In the genomic region with DNA sequence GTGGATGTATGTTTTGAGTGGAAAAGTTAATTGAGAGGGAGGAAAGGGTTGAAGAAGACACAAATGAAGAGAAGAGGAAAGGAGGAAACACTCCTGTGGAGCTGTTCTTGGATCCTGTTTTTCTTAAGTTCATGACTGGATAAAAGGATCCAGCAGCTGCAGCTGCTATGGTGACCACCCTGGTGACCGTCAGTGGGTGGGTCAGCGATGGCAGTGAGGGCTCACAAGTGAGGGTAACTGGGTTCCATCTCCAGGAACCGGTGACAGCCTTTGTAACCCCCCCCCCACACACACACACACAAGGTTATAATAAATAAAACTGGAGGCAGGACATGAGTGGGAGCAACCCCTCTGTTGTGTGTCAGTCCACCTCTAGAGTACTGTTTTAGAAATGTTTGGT, we compare ENCODE assay signal across 8 mouse cellular contexts. TPM values are rescaled to one million over a fixed set of nuclear protein-coding genes. Genes with fewer than 3 reads are reported as not detected.
DNase-seq lines count a peak whose midpoint lies in the region; ATAC-seq and TF ChIP-seq lines count a peak whose summit lies in the region.

No protein-coding gene starts in this region.

- peak overlapping the region; percentile 81 for H3K4me2 ChIP-seq in heart, embryonic 12.5 days
- H3K4me2 ChIP-seq in heart, postnatal 0 days (ENCODE audit: low read depth, low read length), result peak overlapping the region; percentile 96
- peak overlapping the region; percentile 82 for H3K4me2 ChIP-seq in liver, embryonic 15.5 days

- DNase-seq in heart, postnatal 10 days, result no peak
- no peak for DNase-seq in G1E (ENCODE audit: low spot score)
- no peak for DNase-seq in heart, postnatal 0 days (ENCODE audit: low spot score)
- no peak for DNase-seq in right cerebral cortex, postnatal 25 days
- DNase-seq in adrenal gland, postnatal 14 days, result no peak
- DNase-seq in left cerebral cortex, postnatal 4 days, result no peak

- H3K4me1 ChIP-seq in heart, embryonic 12.5 days (replicated peaks), result peaks cover 33% of the 10 kb centered on the region
- peaks cover 58% of the 10 kb centered on the region for H3K4me1 ChIP-seq in G1E (ENCODE audit: insufficient read depth, low read depth, low read length)
- H3K4me1 ChIP-seq in heart, postnatal 0 days (ENCODE audit: control insufficient read depth, insufficient read depth), result peaks cover 18% of the 10 kb centered on the region
- H3K4me1 ChIP-seq in liver, embryonic 15.5 days (replicated peaks), result no peaks in the 10 kb centered on the region; the same call in none of the 2 replicates

- no peak for TF ChIP-seq EP300 in heart, postnatal 0 days (IDR thresholded peaks at IDR 0.05; ENCODE audit: low read depth)

- TF ChIP-seq CTCF in G1E (IDR thresholded peaks at IDR 0.05; ENCODE audit: low read depth, low read length), result no peak
- no peak for TF ChIP-seq CTCF in heart, postnatal 0 days (IDR thresholded peaks at IDR 0.05; ENCODE audit: low read depth)

- ATAC-seq in heart, embryonic 12.5 days (ENCODE audit: insufficient number of reproducible peaks, low FRiP score), result no peak
- no peak for ATAC-seq in G1E (ENCODE audit: extremely low read depth, insufficient number of reproducible peaks, low FRiP score, poor library complexity, severe bottlenecking)
- ATAC-seq in heart, postnatal 0 days (ENCODE audit: insufficient read depth, low read depth), result no peak
- ATAC-seq in liver, embryonic 15.5 days (ENCODE audit: insufficient read depth), result no peak

- 29% methylated on average over 3 of the region's 3 CpGs for WGBS in heart, embryonic 12.5 days
- 25% methylated on average over 3 of the region's 3 CpGs for WGBS in heart, postnatal 0 days
- WGBS in liver, embryonic 15.5 days (ENCODE audit: insufficient replicate concordance), result 51% methylated on average over 3 of the region's 3 CpGs

- H3K4me3 ChIP-seq in heart, embryonic 12.5 days, result peak overlapping the region; percentile 68
- peak overlapping the region; percentile 94; the same call in 1 of the 2 replicates for H3K4me3 ChIP-seq in G1E (ENCODE audit: low read depth, low read length)
- peak overlapping the region; percentile 82 for H3K4me3 ChIP-seq in heart, postnatal 0 days (ENCODE audit: low read depth, low read length)
- H3K4me3 ChIP-seq in liver, embryonic 15.5 days (replicated peaks), result peak overlapping the region; percentile 63; the same call in 1 of the 2 replicates

- H3K27me3 ChIP-seq in heart, embryonic 12.5 days (replicated peaks), result no peaks in the 10 kb centered on the region
- H3K27me3 ChIP-seq in G1E (ENCODE audit: insufficient read depth, low read length), result no peaks in the 10 kb centered on the region
- no peaks in the 10 kb centered on the region for H3K27me3 ChIP-seq in heart, postnatal 0 days (ENCODE audit: control insufficient read depth, insufficient read depth, low read length)
- peaks cover 35% of the 10 kb centered on the region for H3K27me3 ChIP-seq in liver, embryonic 15.5 days

- H3K27ac ChIP-seq in heart, embryonic 12.5 days (ENCODE audit: poor library complexity, severe bottlenecking), result peak overlapping the region; percentile 57; the same call in 1 of the 2 replicates
- peak overlapping the region; percentile 92; the same call in 1 of the 2 replicates for H3K27ac ChIP-seq in heart, postnatal 0 days (ENCODE audit: low read depth)
- no peak overlapping the region for H3K27ac ChIP-seq in liver, embryonic 15.5 days (replicated peaks)

- intact Hi-C loops in heart, postnatal 10 days (cut with DNase I), result loop anchor here (2.0 to 5.0 kb wide), 4 partner anchors 39 to 139 kb away; a partner anchor contains a TSS
- intact Hi-C loops in left cerebral cortex, postnatal 4 days (cut with DNase I), result no loop called here

- no peaks in the 10 kb centered on the region for H3K36me3 ChIP-seq in heart, embryonic 12.5 days
- H3K36me3 ChIP-seq in G1E (replicated peaks), result peaks cover 5% of the 10 kb centered on the region
- no peaks in the 10 kb centered on the region for H3K36me3 ChIP-seq in heart, postnatal 0 days (replicated peaks; ENCODE audit: control insufficient read depth, insufficient read depth, low read length)
- H3K36me3 ChIP-seq in liver, embryonic 15.5 days (replicated peaks), result no peaks in the 10 kb centered on the region

- peak overlapping the region; percentile 81 for H3K9ac ChIP-seq in heart, embryonic 12.5 days
- H3K9ac ChIP-seq in heart, postnatal 0 days (replicated peaks; ENCODE audit: low read depth, low read length), result peak overlapping the region; percentile 82
- no peak overlapping the region for H3K9ac ChIP-seq in liver, embryonic 15.5 days

- no peaks in the 10 kb centered on the region for H3K9me3 ChIP-seq in heart, embryonic 12.5 days (replicated peaks)
- H3K9me3 ChIP-seq in G1E (replicated peaks), result no peaks in the 10 kb centered on the region
- H3K9me3 ChIP-seq in heart, postnatal 0 days (replicated peaks; ENCODE audit: control insufficient read depth, low read length), result no peaks in the 10 kb centered on the region
- no peaks in the 10 kb centered on the region for H3K9me3 ChIP-seq in liver, embryonic 15.5 days (replicated peaks)

RNA-seq across cellular contexts. Expression of a gene that starts 0.8 kb away (rescaled TPM):
- polyA plus RNA-seq in heart, embryonic 12.5 days (2016; fragmentation: Nextera tagmentation; extraction: Ambion mirVana), result 32.4 and 40.7 TPM in 2 replicates
- 10 to 100 TPM; 31.5 to 41.9 TPM for total RNA-seq in heart, postnatal 10 days (2021)
- total RNA-seq in G1E (2014; fragmentation: Nextera tagmentation), result 37.6 and 42.5 TPM in 2 replicates
- 44.1 and 46.0 TPM in 2 replicates for total RNA-seq in G1E (2017)
- 2.3 and 2.6 TPM in 2 replicates for polyA plus RNA-seq in G1E (2012)
- total RNA-seq in heart, postnatal 0 days (2014; rRNA removed; ENCODE audit: low replicate concordance), result 51.4 and 59.5 TPM in 2 replicates
- polyA plus RNA-seq in heart, postnatal 0 days (2015; fragmentation: Nextera tagmentation; extraction: Ambion mirVana), result 24.2 and 26.5 TPM in 2 replicates
- 4.2 and 5.4 TPM in 2 replicates for polyA plus RNA-seq in liver, embryonic 15.5 days (2015; fragmentation: Nextera tagmentation; extraction: Ambion mirVana)
- total RNA-seq in adrenal gland, postnatal 14 days (2021), result 91.9 and 93.3 TPM in 2 replicates
- 10 to 100 TPM; 11.3 to 12.9 TPM for total RNA-seq in left cerebral cortex, postnatal 4 days (2021)
